Mouse (Mus musculus) thymus, adult 2 months (tissue): ENCODE measurements around the gene Fli1.

Source experiments
- CTCF ChIP-seq: fragments of 200-500 bp; IDR thresholded peaks from 2 replicates; pipeline ENCODE4 v1.5.1; 2012; ENCODE audit warnings: mild to moderate bottlenecking, control low read depth, low read length, moderate library complexity, borderline replicate concordance; ENCODE audit not compliant: control insufficient read depth, poor library complexity, insufficient read depth; ENCODE audit errors: extremely low read depth
- POLR2A ChIP-seq: fragments of 200-500 bp; IDR thresholded peaks from 2 replicates; pipeline ENCODE4 v1.6.1; 2012; ENCODE audit warnings: mild to moderate bottlenecking, low read length, control low read depth, moderate library complexity; ENCODE audit not compliant: control insufficient read depth, poor library complexity, insufficient read depth; ENCODE audit errors: extremely low read depth

DNA sequence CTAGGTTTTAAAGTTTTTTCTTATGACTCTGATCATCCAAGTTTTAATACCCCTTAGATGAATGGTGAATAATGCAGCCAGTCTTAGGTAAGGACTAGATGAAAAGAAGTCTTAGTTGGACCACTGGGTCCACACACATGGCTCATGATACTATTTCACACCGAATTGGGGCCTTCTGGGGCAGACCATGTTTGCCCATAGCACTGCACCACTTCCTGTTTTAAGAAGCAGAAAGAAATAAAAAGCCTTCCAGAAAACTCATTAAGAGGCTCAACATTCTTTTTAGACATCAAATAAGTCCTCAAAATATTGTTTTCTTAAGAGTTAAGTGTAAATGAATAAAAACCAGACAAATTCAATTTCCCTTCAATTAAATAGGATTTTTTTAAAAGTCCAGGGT, 11.7 kb downstream of the Fli1 start:
- TF ChIP-seq CTCF = no peak
- TF ChIP-seq POLR2A = no peak
